Mouse (Mus musculus) MEL (cell line): ENCODE measurements around the gene Hspa1a. TPM values are rescaled to one million over a fixed set of nuclear protein-coding genes. Genes with fewer than 3 reads are reported as not detected.

Experiments
- DNase-seq: peaks from one replicate; pipeline ENCODE4 v3.0.0; 2011; ENCODE audit warnings: low read depth, low spot score
- H3K27ac ChIP-seq: 2 replicates; pipeline ENCODE4 v1.5.1; 2012; ENCODE audit warnings: low read depth, mild to moderate bottlenecking, control low read depth, low read length, moderate library complexity; ENCODE audit not compliant: control insufficient read depth
- H3K27me3 ChIP-seq, 2 experiments: fragments of 150-350 bp in 1 of 2; sonication (generic) in 1 of 2; 2 replicates each; pipeline ENCODE4 v1.6.1; 2012; ENCODE audit warnings: low read length in 2 of 2, mild to moderate bottlenecking in 2 of 2, improper control_type of control experiment in 1 of 2, moderate library complexity in 1 of 2; ENCODE audit not compliant: insufficient read depth in 2 of 2, control insufficient read depth in 1 of 2
- H3K36me3 ChIP-seq, 2 experiments: 2 replicates each; pipeline ENCODE4 v1.6.1; 2012 to 2014; ENCODE audit warnings: low read length in 2 of 2, improper control_type of control experiment in 1 of 2, inconsistent platforms in 1 of 2, mild to moderate bottlenecking in 1 of 2; ENCODE audit not compliant: insufficient read depth in 2 of 2, control insufficient read depth in 1 of 2
- H3K4me1 ChIP-seq, 2 experiments: fragments of 150-350 bp in 1 of 2; sonication (generic) in 1 of 2; 2 replicates each; pipeline ENCODE4 v1.6.1; 2012; ENCODE audit warnings: low read length in 2 of 2, improper control_type of control experiment in 1 of 2, mild to moderate bottlenecking in 1 of 2; ENCODE audit not compliant: insufficient read depth in 2 of 2, control insufficient read depth in 1 of 2
- H3K4me3 ChIP-seq, 2 experiments: fragments of 150-350 bp in 1 of 2; sonication (generic) in 1 of 2; 2 replicates each; pipeline ENCODE4 v1.5.1; 2012; ENCODE audit warnings: low read depth in 2 of 2, low read length in 2 of 2, mild to moderate bottlenecking in 2 of 2, moderate library complexity in 2 of 2, control low read depth in 1 of 2, improper control_type of control experiment in 1 of 2; ENCODE audit not compliant: control insufficient read depth in 1 of 2, insufficient read depth in 1 of 2
- H3K79me2 ChIP-seq: 2 replicates; pipeline ENCODE4 v1.6.1; 2012; ENCODE audit warnings: mild to moderate bottlenecking, low read length, moderate library complexity; ENCODE audit not compliant: control insufficient read depth, poor library complexity, insufficient read depth
- H3K9ac ChIP-seq: 2 replicates; pipeline ENCODE4 v1.6.1; 2012; ENCODE audit warnings: low read depth, mild to moderate bottlenecking, control low read depth, low read length, moderate library complexity; ENCODE audit not compliant: control insufficient read depth, poor library complexity, severe bottlenecking
- H3K9me3 ChIP-seq: fragments of 150-350 bp; sonication (generic); replicated peaks from 2 replicates; pipeline ENCODE4 v1.6.1; 2012; ENCODE audit warnings: mild to moderate bottlenecking, low read length, improper control_type of control experiment, moderate library complexity; ENCODE audit not compliant: insufficient read depth
- CHD1 ChIP-seq: IDR thresholded peaks from 2 replicates; pipeline ENCODE4 v1.6.1; 2012; ENCODE audit warnings: low read depth, mild to moderate bottlenecking, inconsistent platforms, low read length, improper control_type of control experiment
- CHD2 ChIP-seq: IDR thresholded peaks from 2 replicates; pipeline ENCODE4 v1.6.1; 2011; ENCODE audit warnings: low read length, improper control_type of control experiment
- CTCF ChIP-seq, 3 experiments: IDR thresholded peaks in 2 of 3; conservative IDR thresholded peaks in 1 of 3; 2 replicates each; pipeline ENCODE4 v1.5.1; 2011 to 2012; ENCODE audit warnings: low read length in 3 of 3, low read depth in 2 of 3, mild to moderate bottlenecking in 2 of 3, improper control_type of control experiment in 1 of 3, inconsistent platforms in 1 of 3, mixed read lengths in 1 of 3, moderate library complexity in 1 of 3; ENCODE audit not compliant: control insufficient read depth in 1 of 3, insufficient read depth in 1 of 3, poor library complexity in 1 of 3, severe bottlenecking in 1 of 3
- ELF1 ChIP-seq: IDR thresholded peaks from 2 replicates; pipeline ENCODE4 v1.6.1; 2014; ENCODE audit warnings: low read depth, mild to moderate bottlenecking, inconsistent platforms, low read length, improper control_type of control experiment, moderate library complexity
- GATA1 ChIP-seq: IDR thresholded peaks from 2 replicates; pipeline ENCODE4 v1.6.1; 2011; ENCODE audit warnings: low read depth, low read length, improper control_type of control experiment
- KAT2A ChIP-seq: conservative IDR thresholded peaks from 2 replicates; pipeline ENCODE4 v1.6.1; 2012; ENCODE audit warnings: low read depth, low read length, improper control_type of control experiment, inconsistent platforms
- MAFK ChIP-seq: IDR thresholded peaks from 2 replicates; pipeline ENCODE4 v1.6.1; 2011; ENCODE audit warnings: low read depth, mild to moderate bottlenecking, low read length, improper control_type of control experiment, borderline replicate concordance
- MAX ChIP-seq: IDR thresholded peaks from 2 replicates; pipeline ENCODE4 v1.6.1; 2011; ENCODE audit warnings: low read length, improper control_type of control experiment
- MXI1 ChIP-seq: IDR thresholded peaks from 2 replicates; pipeline ENCODE4 v1.6.1; 2011; ENCODE audit warnings: mild to moderate bottlenecking, low read depth, low read length, improper control_type of control experiment
- MYB ChIP-seq: IDR thresholded peaks from 2 replicates; pipeline ENCODE4 v1.6.1; 2011; ENCODE audit warnings: mild to moderate bottlenecking, low read depth, low read length, improper control_type of control experiment
- MYC ChIP-seq: IDR thresholded peaks from 2 replicates; pipeline ENCODE4 v1.6.1; 2011; ENCODE audit warnings: low read depth, mild to moderate bottlenecking, low read length, improper control_type of control experiment, moderate library complexity
- NELFE ChIP-seq: IDR thresholded peaks from 2 replicates; pipeline ENCODE4 v1.6.1; 2011; ENCODE audit warnings: low read depth, low read length, improper control_type of control experiment
- NRF1 ChIP-seq: IDR thresholded peaks from 2 replicates; pipeline ENCODE4 v1.6.1; 2014; ENCODE audit warnings: low read depth, mild to moderate bottlenecking, inconsistent platforms, low read length, improper control_type of control experiment, moderate library complexity; ENCODE audit not compliant: poor library complexity, insufficient read depth, severe bottlenecking
- POLR2A ChIP-seq, 2 experiments: IDR thresholded peaks; 2 replicates each; pipeline ENCODE4 v1.6.1; 2011 to 2012; ENCODE audit warnings: low read length in 2 of 2, mild to moderate bottlenecking in 2 of 2, control low read depth in 1 of 2, improper control_type of control experiment in 1 of 2, low read depth in 1 of 2, moderate library complexity in 1 of 2; ENCODE audit not compliant: control insufficient read depth in 1 of 2, insufficient read depth in 1 of 2, poor library complexity in 1 of 2
- RAD21 ChIP-seq: IDR thresholded peaks from 2 replicates; pipeline ENCODE4 v1.6.1; 2011; ENCODE audit warnings: mild to moderate bottlenecking, low read depth, low read length, improper control_type of control experiment
- SIN3A ChIP-seq: IDR thresholded peaks from 2 replicates; pipeline ENCODE4 v1.6.1; 2012; ENCODE audit warnings: low read length, improper control_type of control experiment, inconsistent platforms
- SMC3 ChIP-seq: IDR thresholded peaks from 2 replicates; pipeline ENCODE4 v1.6.1; 2011; ENCODE audit warnings: low read depth, low read length, improper control_type of control experiment
- TBP ChIP-seq: IDR thresholded peaks from 2 replicates; pipeline ENCODE4 v1.8.0; 2011; ENCODE audit warnings: low read depth, low read length, improper control_type of control experiment
- USF2 ChIP-seq, 2 experiments: IDR thresholded peaks; 2 replicates each; pipeline ENCODE4 v1.6.1; 2011 to 2012; ENCODE audit warnings: improper control_type of control experiment in 2 of 2, low read length in 2 of 2, borderline replicate concordance in 1 of 2, inconsistent platforms in 1 of 2, low read depth in 1 of 2, mild to moderate bottlenecking in 1 of 2; ENCODE audit not compliant: insufficient read depth in 1 of 2
- ZC3H11A ChIP-seq: IDR thresholded peaks from 2 replicates; pipeline ENCODE4 v1.6.1; 2012; ENCODE audit warnings: low read depth, mild to moderate bottlenecking, inconsistent platforms, low read length, improper control_type of control experiment
- ZMIZ1 ChIP-seq: IDR thresholded peaks from 2 replicates; pipeline ENCODE4 v1.6.1; 2012; ENCODE audit warnings: low read depth, mild to moderate bottlenecking, inconsistent platforms, low read length, improper control_type of control experiment, moderate library complexity
- ZNF384 ChIP-seq: IDR thresholded peaks from 2 replicates; pipeline ENCODE4 v1.6.1; 2012; ENCODE audit warnings: low read depth, mild to moderate bottlenecking, inconsistent platforms, low read length, improper control_type of control experiment
- polyA plus RNA-seq, 2 experiments: library from polyadenylated mRNA; stranded (reverse) in 1 of 2; unstranded in 1 of 2; fragments of >175 nt in 1 of 2; fragments of >200 nt in 1 of 2; gene quantifications; 2 replicates each; pipeline versions ENCODE4 v1.2.1 to v1.2.4; 2012; ENCODE audit warnings: low replicate concordance in 2 of 2, low read depth in 1 of 2; ENCODE audit not compliant: insufficient read length in 2 of 2, insufficient read depth in 1 of 2, missing spikeins in 1 of 2
- total RNA-seq: library from RNA; depleted of rRNA; stranded (reverse); fragments of 300-350 nt; gene quantifications from 2 replicates; pipeline ENCODE4 v1.2.3, GENCODE M21; 2012

The Hspa1a gene
- total and polyA plus RNA-seq, 3 experiments = not detected

- no peaks in the 10 kb centered on the region for H3K9me3 ChIP-seq
- no peak overlapping the region for H3K4me3 ChIP-seq
- H3K9ac ChIP-seq = no peak overlapping the region
- no peaks in the 10 kb centered on the region for H3K27me3 ChIP-seq
- H3K79me2 ChIP-seq = no peaks in the 10 kb centered on the region
- peaks cover 0 to 4% of the 10 kb centered on the region in 2 experiments; a peak in 1 of 4 replicates for H3K4me1 ChIP-seq
- H3K36me3 ChIP-seq = no peaks in the 10 kb centered on the region
- H3K27ac ChIP-seq = no peak overlapping the region
- DNase-seq = no peak
- no peak for TF ChIP-seq RAD21
- no peak for TF ChIP-seq MAFK
- TF ChIP-seq MYC = no peak
Observed at GRCm38 (mm10) chr17:34962841-34963240, 9.1 kb downstream of the Hspa1a start.

GRCm38 (mm10) chr17:34962125-34962524 is 9.8 kb downstream of the Hspa1a start:
- no peak for TF ChIP-seq ELF1
- TF ChIP-seq KAT2A = no peak
- TF ChIP-seq ZNF384 = no peak
- no peak overlapping the region for H3K27ac ChIP-seq
- no peak for DNase-seq
- no peaks in the 10 kb centered on the region for H3K27me3 ChIP-seq
- peaks cover 0 to 4% of the 10 kb centered on the region in 2 experiments; a peak in 1 of 4 replicates for H3K4me1 ChIP-seq
- no peaks in the 10 kb centered on the region for H3K79me2 ChIP-seq
- H3K36me3 ChIP-seq = no peaks in the 10 kb centered on the region
- no peaks in the 10 kb centered on the region for H3K9me3 ChIP-seq
- no peak overlapping the region for H3K4me3 ChIP-seq
- no peak overlapping the region for H3K9ac ChIP-seq

- peaks cover 0 to 4% of the 10 kb centered on the region in 2 experiments; a peak in 1 of 4 replicates for H3K4me1 ChIP-seq
- no peaks in the 10 kb centered on the region for H3K79me2 ChIP-seq
- no peak overlapping the region for H3K4me3 ChIP-seq
- H3K27me3 ChIP-seq = no peaks in the 10 kb centered on the region
- H3K9me3 ChIP-seq = no peaks in the 10 kb centered on the region
- no peak overlapping the region for H3K9ac ChIP-seq
- no peak overlapping the region for H3K27ac ChIP-seq
- TF ChIP-seq USF2 (IDR thresholded peaks at IDR 0.05; ENCODE audit: borderline replicate concordance in 1 of 2, insufficient read depth in 1 of 2, low read depth in 1 of 2, low read length in 2 of 2) (no peak), CTCF (IDR thresholded peaks at IDR 0.05 in 2 of 3, conservative IDR thresholded peaks at IDR 0.05 in 1 of 3; ENCODE audit: control insufficient read depth in 1 of 3, insufficient read depth in 1 of 3, low read depth in 2 of 3, low read length in 3 of 3, poor library complexity in 1 of 3, severe bottlenecking in 1 of 3) (no peak), CHD2 (no peak), SMC3 (no peak), POLR2A (IDR thresholded peaks at IDR 0.05; ENCODE audit: control insufficient read depth in 1 of 2, insufficient read depth in 1 of 2, low read depth in 1 of 2, low read length in 2 of 2, poor library complexity in 1 of 2) (no peak), ZC3H11A (no peak), MYB (no peak), MAX (no peak), MAFK (no peak), NELFE (no peak), GATA1 (no peak), ELF1 (no peak), TBP (no peak), SIN3A (no peak), NRF1 (no peak), ZMIZ1 (no peak), CHD1 (no peak), MXI1 (no peak), KAT2A (no peak)
- DNase-seq = no peak
- no peaks in the 10 kb centered on the region for H3K36me3 ChIP-seq
Observed at GRCm38 (mm10) chr17:34960702-34961493, 11.1 kb downstream of the Hspa1a start.
